Mouse (Mus musculus) kidney, adult 18-20 months (tissue): ENCODE results near the gene Herc1.

Experiments used
- DNase-seq: peaks from one replicate; pipeline ENCODE4 v3.0.0; 2021

Herc1 gene

DNA sequence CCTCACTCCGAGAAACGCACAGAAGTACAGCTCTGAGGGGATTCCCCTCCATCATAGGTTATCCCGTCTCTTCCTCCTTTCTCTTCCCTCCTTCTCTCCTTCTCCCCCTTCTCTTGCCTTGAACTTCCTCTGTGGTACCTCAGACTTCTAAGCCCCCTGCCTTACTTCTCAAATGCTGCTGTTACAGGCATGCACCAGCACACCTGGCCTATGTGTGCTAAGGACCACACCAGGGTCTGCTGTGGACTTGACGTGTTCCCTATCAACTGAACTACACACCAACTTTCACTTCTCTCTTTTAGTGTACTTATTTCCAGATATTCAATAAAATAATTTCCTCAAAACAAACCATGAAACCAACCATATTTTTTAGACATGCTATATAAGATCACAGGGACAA lies 192.5 kb downstream of the Herc1 start:
- DNase-seq: no peak
